Mouse (Mus musculus): ENCODE data around the gene Atp6v0a1.

DNA sequence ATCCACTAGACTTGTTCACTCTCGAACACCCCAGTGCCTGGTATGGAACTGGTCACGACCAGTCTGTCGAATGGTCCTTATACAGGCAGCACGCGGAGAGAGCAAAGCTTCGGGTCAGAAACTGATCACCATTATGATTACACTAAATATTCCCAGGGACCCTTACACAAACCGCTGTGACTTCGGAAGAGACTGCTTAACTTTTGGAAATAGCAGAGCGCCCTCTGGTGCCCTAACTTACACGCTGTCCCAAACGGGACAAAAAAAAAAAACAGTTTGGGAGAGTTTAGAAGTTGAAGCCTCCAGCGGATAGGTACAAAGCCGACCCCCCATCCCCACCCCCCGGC is 49.8 kb upstream of the Atp6v0a1 start:
- TF ChIP-seq USF1 (IDR thresholded peaks at IDR 0.05; ENCODE audit: low read depth) = no peak
- TF ChIP-seq MAX (IDR thresholded peaks at IDR 0.05) = no peak
- TF ChIP-seq MYOG (IDR thresholded peaks at IDR 0.05; ENCODE audit: control insufficient read depth, extremely low read depth, insufficient read length) = no peak

Data from C2C12 (cell line).